Mouse (Mus musculus) ovary, adult 18-20 months (tissue): ENCODE data around the gene Nr4a1.
A peak's percentile ranks its signal among the peaks of the same experiment; 100 is the strongest.

Experiments
- DNase-seq: peaks from one replicate; pipeline ENCODE4 v3.0.0; 2022; ENCODE audit warnings: low spot score, mixed read lengths

Gene Nr4a1

DNA sequence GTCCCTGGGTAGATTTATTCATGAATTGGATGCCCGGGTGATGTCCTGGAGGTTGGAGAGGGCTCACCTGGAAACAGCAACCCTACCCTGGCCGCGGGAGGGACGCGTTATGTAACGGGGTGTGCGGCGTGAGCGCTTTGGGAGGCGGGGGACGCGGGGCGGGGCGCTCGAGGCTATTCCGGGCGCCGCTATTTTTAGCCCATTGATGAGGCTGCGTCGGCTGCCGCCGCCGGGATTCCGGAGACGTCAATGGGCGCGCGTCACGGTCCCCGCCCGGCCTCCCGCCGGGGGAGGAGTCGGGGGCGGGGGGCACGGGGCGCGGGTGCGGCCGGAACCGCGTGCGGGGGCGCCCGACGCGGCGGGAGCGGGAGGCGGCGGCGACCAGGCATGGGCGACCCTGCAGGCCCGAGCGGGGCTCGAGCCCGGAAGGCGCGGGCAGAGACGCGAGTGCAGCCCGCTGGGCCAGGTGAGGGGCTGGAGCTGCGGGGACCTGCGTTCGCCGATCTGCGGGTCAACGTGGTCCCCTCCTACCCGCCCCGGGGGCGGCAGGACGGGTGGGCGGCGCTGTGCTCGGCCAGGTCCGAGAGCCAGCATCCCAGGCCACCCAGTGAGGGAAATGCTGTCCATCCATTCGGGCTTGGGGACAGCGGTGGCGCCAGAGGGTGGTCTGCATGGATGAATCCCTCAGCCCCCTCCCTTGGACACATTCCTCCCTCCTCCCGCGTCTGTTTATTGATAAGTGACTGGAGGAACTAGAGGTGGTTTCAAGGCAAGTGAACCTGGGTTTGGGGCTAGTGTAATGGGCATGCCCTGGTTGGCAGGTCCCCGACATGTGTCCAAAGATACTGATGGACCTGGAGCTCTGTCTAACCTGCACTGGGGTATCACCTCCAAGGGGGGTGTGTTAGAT, at the start of gene Nr4a1:
Gene Nr4a1, plus strand, starts transcription at position 384 of the 910 bp plus-strand sequence.
- peak; percentile 69 for DNase-seq

DNA sequence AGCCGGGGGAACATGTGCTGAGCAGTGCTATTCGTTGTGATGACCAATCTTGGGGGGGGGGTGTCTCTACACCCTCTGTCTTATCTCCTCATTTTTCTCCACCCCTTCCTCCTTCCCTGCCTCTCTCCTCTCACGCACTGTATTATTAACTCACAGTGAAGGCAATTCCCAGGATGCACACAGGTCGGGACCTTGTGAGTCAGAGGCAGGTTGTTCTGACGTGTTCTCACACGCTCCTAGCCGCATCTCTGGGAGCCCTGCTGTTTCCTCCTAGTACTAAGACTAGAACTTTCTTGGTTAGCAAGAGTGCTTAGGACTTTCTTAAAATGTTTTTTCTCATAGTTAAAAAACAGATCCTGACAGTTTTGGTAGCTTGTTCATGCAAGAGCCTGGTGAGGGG, 49.3 kb upstream of the Nr4a1 start:
- DNase-seq, result no peak

DNA sequence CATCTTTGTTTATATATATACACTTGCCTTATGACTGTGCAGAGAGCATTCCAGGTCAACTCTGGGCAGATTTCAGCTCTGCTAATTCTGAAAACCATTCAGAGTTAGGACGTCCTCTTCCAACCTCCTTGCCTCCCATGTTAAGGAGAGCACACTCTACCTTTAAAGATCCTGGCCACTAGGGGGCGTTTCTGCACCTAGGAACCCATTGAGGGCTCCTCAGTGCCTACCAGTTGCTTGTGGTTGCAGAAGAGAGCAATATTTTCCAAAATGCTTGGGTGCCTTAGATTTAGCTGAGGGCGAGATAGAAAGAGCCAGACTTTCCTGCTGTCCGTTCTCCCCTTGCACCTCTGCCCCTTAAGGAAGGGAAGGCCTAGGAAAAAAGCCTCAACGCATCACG, 43.8 kb upstream of the Nr4a1 start:
- DNase-seq, result no peak

DNA sequence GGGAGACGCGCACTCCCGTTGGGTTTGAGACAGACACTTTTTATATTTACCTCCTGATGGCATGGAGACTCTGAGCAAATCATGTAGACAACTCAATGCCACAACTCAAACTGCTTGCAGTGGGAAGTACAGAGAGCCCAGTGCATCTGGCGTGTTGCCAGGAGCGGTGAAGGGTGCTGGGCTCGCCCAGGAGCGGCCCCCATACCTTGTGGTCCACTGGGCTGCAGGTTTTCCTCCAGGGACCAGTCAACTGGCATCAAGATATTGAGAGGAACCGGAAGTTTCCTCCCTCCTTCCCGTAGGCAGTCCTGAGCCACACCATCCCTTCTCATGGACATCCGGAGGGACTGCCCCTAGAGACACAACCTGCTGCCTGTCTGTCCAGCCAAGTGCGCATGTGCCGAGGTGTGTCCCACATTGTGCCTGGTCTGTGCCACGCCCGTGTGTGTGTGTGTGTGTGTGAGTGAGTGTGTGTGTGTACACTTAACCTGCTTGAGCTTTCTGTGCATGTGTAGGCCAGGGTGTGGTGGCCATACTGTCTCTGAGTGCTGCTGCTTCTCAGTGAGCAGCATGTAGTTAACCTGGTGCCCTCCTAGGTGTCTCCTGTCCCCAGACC, 43.0 kb upstream of the Nr4a1 start:
- DNase-seq, result no peak

DNA sequence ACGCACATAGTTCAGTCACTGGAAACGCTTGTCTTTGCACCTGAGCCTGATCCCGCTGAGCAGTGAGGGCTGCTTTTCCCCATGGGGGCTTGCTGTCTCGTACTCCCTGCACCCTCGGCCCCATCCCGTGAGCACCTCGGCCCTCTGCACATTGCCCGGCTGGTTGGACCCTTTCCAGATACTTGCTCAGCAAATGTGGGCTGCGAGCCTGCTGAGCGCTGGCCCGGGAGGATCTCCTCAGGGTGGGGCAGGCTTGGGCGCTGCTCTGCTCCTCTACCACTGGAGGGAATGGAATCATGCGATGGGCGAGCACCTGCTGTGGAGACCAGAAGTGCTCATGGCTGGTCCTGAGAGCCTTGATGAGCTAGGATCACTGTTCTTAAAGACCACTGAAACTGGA, 41.6 kb upstream of the Nr4a1 start:
- no peak for DNase-seq

DNA sequence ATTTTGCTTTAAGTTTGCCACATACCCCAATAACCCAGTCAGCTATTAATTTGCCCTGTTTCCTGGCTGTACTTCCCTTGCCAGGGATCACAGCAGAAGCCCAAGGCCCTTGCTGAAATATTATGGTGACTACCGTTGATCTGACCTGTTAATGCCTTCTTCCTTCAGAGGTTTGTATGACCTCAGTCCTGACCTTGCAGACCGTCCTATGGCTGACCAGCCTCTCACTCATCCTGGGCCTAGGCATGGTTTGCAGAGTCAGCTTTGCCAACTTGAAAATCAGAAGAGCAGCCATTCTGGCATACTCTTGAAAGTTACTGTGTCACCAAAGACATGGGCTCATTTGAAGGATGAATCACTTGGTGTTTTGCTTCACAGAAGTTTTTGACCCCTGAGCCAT, 38.9 kb upstream of the Nr4a1 start:
- DNase-seq, result no peak

DNA sequence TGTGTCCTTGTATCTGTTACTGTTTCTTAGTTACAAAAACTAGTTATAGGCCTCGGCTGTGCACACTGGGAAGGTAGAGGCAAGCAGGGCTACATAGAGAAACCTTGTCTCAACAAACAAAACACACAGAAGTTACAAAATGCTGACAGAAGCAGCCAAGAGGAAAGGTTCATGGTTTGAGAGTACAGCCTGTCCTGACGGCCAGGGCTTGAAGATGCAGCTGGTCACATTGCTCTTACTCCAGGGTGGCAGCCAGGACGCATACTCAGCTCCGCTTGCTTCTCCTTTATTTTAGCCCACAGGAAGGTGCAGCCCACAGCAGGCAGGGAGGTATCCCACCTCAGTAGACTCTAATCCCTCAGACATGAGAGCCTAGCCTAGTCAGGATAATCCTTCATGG, 38.0 kb upstream of the Nr4a1 start:
- no peak for DNase-seq

DNA sequence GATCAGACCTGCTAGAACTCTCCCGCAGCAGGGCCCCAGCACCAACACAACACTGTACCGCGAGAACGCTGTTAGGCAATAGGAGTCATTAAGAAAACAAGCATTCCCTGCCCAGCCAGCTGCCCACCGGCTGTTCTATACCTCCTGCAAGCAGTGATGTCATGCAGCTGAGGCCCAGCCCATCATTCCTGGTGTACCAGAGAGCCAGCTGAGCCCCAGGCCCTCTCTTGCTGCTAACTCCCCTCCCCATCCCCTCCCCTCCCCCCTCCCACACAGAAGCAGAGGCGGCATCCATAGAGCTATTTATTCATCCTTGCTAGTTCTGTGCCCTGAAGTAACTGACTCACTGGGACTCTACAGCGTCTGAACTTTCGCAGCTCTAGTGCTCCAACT, 33.2 kb upstream of the Nr4a1 start:
- no peak for DNase-seq

DNA sequence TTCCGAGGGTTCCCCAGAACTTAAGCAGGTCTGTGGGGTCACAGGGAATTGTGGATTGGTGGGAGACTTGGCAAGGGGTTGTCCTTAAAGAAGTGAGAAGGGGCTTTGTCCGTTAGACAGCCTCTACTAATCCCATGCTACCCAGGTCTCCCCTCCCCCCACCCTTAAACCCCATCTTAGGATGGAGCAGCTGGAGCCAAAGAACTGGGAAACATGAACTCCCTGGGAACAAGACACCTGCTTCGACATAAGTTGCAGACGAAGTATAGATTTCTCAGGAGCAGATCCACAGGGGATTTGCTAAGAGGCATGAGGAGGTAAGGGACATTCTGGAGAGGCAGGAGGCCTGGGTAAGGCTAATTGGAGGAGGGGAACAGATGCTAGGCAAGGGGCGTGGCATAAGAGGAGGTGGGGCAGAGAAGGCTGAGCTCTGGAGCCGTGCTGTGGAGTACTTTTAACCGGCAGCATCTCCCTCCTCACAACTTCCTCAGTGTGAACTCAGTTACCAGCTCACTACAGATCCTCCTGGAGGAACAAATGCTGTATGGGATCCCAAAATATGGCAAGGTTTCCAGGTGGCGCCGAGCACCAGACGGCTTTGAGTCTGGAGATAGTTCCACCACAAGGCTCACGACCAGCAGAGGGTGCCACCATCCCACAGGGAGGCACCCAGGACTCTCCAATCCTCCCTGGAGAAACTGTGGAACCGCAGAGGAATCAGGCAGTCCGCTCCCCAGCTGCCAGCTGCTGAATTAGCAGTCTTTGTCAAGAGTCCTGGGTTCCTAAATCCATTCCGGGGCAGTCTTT, 32.6 kb upstream of the Nr4a1 start:
- DNase-seq, result peak; percentile 78

DNA sequence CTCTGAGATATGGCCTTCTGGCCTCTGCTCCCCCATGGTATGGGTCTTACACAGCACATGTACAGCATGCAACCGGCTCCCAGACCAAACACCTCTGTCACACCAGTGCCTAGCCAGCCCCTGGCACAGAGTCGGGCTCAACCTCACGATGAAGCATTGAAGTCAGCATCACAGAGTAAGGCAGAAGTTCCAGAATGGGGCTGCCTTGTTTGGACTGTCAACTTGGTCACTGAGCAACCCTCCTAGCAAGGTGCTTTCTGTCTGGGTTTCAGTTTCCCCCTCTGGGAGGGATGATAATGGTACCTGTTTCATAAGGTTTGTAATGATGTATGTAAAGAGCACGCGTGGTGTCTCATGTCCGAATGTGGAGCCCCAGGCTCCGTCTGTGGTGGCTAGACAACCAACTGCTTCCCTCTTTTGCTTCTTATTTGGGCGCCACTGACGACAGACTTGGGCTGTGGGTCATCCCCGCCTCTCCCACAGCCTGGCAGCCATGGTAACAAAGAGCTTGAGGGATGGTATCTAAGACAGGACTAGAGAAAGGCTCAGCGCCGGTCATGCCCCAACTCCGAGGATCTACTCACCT, 31.1 kb upstream of the Nr4a1 start:
- DNase-seq, result no peak

DNA sequence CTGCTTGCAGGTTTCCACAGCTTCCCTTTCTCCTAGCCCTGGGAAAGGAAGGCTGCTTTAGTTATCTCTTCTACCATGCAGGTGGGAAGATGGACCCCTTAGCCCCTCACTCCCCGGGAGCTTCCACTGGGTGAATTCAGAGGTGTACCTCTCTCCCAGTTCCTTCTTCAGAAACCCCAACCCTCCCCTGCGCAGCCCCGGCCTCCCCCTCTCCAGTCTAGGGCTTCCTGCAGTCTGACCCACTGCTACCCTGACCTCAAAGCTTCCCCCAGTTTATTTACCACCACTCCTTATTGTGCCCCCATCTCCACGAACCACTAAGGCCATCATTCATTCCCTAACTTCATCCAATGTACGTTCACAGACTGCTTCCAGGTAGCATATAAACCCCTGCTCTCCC, 30.5 kb upstream of the Nr4a1 start:
- DNase-seq, result no peak

DNA sequence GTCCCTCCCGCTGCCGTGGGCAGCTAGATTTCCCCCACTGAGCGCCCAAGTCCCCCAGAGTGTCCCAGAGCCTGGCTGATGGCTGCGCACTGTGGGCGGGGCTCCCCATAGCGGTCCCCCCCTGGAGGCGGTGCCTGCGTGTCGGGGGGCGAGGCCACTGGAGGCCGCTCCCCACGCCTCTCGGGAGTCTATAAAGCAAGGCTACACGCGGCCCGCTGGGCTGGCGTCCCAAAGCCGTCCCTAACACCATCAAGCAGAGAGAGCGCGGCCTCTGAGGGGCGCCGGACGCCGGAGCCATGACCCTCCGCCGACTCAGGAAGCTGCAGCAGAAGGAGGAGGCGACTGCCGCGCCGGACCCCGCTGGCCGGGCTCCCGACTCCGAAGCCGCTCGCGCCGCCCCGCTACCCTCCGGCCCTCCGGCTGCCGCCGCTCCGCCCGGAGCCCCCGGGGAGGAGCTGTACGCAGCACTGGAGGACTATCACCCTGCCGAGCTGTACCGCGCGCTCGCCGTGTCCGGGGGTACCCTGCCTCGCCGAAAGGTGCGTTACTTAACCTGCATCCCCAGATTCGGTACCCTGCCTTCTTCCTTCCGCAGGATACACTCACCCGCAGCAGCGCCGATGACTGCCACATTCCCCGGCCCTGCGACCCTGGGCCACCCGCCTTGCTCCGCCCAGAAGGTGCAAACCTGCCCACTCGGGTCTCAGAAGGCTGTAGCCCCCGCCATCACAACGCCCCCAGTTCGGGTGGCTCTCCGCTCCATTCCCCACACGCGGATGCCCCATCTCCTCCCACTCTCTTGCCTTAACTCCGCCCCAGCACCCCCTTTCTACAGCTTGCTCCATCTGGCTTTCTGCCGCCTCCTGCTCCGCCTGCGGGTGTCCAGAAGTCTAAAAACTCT, 29.8 kb upstream of the Nr4a1 start, which contains the start of gene Grasp:
Gene Grasp, plus strand, starts transcription at position 183 of the 901 bp plus-strand sequence.
- peak; percentile 90 for DNase-seq

DNA sequence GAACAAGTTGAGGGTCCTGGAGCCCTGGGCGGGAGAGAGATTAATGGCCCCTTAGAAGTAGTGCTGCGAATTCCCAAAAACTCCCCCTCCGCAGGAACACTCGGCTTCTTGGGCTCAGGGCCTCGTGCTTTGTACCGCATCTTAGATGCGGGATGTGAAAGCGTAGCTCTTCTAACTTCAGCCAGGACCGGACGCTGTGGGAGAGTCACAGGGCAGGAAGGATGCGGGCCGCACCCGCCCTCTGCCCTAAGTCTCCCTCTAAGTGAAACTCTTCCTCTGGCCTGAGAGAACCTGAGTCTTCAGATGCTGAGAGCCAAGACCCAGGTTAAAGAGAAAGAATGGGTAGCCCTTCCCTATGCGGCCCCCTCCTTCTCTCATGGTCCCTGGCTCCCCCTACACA, 29.1 kb upstream of the Nr4a1 start:
- no peak for DNase-seq

DNA sequence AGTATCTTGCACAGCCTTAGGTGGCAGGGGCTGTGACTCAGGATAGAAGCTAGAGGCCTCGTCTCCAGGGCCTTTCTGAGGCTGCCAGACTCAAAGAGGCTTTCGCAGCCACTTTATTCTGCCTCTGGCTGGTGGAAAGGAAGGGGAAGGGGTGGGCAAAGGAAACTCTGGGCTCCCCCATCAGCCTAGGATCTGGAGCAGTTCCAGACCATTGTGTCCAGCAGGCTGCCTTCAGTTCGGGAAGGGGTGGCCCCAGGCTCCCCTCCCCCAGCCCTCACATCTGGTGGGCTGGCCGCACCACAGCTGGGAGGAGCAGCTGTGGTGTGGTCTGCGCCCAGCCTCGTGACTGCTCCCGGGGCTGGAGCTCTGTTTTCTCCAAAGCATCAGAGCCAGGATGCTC, 26.1 kb upstream of the Nr4a1 start:
- DNase-seq, result peak; percentile 49

DNA sequence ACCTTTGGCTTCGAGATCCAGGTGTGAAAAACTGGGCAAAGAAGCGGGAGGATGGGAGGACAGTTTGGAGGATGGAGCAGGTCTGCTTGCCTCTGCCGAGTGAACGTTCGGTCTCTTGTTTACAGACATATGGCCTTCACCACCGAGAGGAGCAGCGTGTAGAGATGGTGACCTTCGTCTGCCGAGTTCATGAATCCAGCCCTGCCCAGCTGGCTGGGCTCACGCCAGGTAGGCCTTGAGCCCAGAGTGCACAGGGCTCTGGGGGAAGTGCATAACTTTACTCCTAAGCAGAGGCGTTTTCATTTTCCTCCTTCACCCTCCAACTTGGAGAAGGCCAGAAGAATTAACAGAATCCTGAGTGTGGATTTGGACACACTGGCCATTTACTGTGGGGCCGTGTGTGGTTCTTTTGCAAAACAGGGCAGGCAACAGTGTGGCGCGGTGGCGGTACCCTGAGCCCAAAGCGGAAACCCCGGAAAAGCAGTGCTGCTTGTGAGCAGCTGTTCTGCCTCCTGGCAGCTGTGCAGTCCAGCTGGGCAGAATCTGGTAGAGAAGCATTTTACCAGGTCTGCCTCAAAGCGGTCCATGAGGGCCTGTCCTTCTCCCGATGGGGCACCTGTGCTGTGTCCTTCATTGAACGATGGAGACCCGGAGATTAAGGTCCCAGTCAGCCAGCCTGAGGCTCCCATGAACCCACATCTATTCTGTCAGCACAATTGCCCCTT, 25.0 kb upstream of the Nr4a1 start:
- peak; percentile 86 for DNase-seq

DNA sequence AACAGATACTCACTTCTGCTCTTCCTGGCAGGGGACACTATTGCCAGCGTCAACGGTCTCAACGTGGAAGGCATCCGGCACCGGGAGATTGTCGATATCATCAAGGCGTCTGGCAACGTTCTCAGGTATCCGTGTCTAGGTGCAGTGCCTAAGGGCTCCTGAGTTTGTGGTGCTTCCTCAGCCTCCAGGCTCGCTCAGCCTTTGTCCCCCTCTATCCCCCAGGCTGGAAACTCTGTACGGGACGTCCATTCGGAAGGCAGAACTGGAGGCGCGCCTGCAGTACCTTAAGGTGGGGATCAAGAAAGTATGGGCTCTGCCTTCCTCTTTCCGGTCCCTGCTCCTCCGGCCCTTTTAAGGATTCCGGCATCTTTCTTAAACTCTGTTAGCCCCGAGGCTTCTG, 23.6 kb upstream of the Nr4a1 start:
- no peak for DNase-seq

DNA sequence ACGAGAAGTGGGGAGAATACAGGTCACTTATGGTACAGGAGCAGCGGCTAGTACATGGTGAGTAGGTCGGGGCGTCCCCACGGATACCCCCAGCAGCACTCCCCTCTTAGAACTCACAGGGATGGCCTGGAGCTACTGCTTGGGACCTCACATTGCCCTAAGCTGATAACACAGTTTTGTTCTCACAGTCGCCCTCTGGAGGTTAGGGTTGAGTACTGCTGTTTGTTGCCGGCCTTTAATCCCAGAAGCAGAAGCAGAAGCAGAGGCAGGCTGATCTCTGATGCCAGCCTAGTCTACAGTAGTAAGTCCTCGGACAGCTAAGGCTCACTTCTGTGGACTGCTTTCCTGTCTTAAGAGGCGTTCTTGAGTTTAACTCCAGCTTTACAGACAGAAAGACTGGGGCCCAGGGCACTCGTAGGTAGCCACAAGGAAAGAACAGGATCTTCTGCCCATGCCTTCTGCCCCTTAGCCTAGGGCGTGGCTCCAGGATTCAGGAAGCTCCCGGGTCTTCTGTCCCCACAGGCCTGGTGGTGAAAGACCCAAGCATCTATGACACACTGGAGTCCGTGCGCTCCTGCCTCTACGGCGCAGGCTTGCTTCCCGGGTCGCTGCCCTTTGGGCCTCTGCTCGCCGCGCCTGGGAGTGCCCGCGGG, 22.9 kb upstream of the Nr4a1 start:
- no peak for DNase-seq

DNA sequence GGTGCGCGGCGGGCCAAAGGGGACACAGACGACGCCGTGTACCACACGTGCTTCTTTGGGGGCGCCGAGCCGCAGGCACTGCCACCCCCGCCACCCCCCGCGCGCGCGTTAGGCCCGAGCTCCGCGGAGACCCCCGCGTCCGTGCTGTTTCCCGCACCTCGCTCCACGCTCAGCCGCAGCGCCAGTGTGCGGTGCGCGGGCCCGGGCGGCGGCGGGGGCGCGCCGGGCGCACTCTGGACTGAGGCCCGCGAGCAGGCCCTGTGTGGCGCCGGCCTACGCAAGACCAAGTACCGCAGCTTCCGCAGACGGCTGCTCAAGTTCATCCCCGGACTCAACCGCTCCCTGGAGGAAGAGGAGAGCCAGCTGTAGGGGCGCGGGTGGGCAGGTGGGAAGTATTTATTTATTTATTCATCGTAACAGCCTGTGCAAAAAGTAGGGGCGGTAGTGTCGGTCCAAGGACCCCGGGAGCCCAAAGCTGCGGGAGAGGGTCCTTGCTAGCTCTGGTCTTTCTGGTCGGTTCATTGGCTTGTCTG, 22.4 kb upstream of the Nr4a1 start:
- no peak for DNase-seq

DNA sequence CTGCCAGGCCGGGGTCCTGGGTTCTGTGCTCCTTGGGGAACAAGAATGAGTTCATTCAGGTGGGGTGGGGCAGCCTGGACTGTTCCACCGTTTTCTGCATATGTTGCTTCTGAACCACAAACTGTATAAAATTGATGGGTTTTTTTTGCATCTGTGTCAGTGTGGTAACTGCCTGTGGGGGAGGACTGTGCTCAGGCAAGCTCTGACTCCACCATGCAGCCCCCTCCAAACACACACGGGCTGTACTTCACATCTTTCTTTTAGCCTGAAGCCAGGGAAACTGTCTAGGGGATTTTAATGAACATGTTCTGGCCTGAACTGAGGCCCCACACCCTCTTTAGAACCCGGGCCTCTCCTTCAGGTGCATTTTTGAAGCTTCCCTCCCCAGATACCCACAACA, 21.5 kb upstream of the Nr4a1 start:
- DNase-seq, result no peak

DNA sequence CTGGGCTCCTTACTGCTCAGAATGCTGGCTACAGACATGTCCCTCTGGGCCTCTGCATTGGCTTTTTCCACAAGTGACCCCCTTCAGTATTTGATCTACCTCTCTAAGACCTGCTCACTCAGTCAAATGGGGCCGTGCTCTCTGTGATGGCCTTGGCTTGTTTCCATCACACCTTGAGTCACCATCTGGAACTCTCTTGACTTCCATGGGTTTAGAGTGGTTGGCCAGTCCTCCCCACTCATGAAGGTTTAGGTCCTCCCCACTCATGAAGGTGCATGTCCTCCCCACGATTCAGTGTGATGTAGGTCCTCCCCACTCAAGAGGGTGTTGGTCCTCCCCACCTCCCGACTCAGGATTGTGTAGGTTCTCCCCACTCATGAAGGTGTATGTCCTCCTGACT, 20.9 kb upstream of the Nr4a1 start:
- no peak for DNase-seq
